Mouse (Mus musculus) layer of hippocampus, adult 2 months (tissue): ENCODE measurements around the gene Uba2. TPM values are rescaled to one million over a fixed set of nuclear protein-coding genes. Genes with fewer than 3 reads are reported as not detected.

Experiments used
- DNase-seq, 2 experiments: peaks; one replicate each; pipeline ENCODE4 v3.0.0; 2022; ENCODE audit warnings: low spot score in 2 of 2
- H3K27ac ChIP-seq: fragments of 200-600 bp; 2 replicates; pipeline ENCODE4 v1.8.1; 2022
- H3K4me3 ChIP-seq: fragments of 200-600 bp; 2 replicates; pipeline ENCODE4 v1.8.1; 2022; ENCODE audit warnings: mild to moderate bottlenecking
- CTCF ChIP-seq: fragments of 200-600 bp; conservative IDR thresholded peaks from 2 replicates; pipeline ENCODE4 v1.8.1; 2022; ENCODE audit warnings: antibody characterized with exemption, mild to moderate bottlenecking, moderate library complexity
- total RNA-seq, 2 experiments: library from RNA; stranded (reverse); gene quantifications; 2 replicates each; pipeline ENCODE4 v1.2.3; 2021

Uba2 gene
- total RNA-seq, 2 experiments from 2014 or later, result 85.7 to 92.9 TPM

GRCm38 (mm10) chr7:34109190-34109589, 60.2 kb downstream of the Uba2 start:
- no peak for TF ChIP-seq CTCF
- DNase-seq, result no peak
- H3K27ac ChIP-seq, result no peak overlapping the region
- no peak overlapping the region for H3K4me3 ChIP-seq

- no peak for TF ChIP-seq CTCF
- DNase-seq, result no peak
- H3K4me3 ChIP-seq, result no peak overlapping the region
- H3K27ac ChIP-seq, result no peak overlapping the region
Measured at GRCm38 (mm10) chr7:34101276-34101675, 68.1 kb downstream of the Uba2 start.

GRCm38 (mm10) chr7:34100002-34100401, 69.4 kb downstream of the Uba2 start:
- TF ChIP-seq CTCF, result no peak
- DNase-seq, result no peak

GRCm38 (mm10) chr7:34094911-34095481, 74.4 kb downstream of the Uba2 start, which contains the start of gene Scgb1b30:
Gene Scgb1b30 (plus strand): TSS chr7:34095431.
- H3K4me3 ChIP-seq, result no peak within 1 kb of the TSS
- TF ChIP-seq CTCF, result no peak
- DNase-seq, result no peak
- H3K27ac ChIP-seq, result no peak within 1 kb of the TSS

More at GRCm38 (mm10) chr7:34100002-34100401, 69.4 kb downstream of the Uba2 start:
- Histone ChIP-seq H3K4me3 (no peak overlapping the region), H3K27ac (no peak overlapping the region)

Other genes starting within 250 kb of the Uba2 start
- gene Scgb2b26, start 224.6 kb downstream of the Uba2 start, total RNA-seq, result not detected
- not detected for gene Scgb2b27, start 155.7 kb downstream of the Uba2 start, total RNA-seq
- gene Scgb1b27, start 148.1 kb downstream of the Uba2 start, total RNA-seq, result not detected
- not detected for gene Scgb1b30, start 74.2 kb downstream of the Uba2 start, total RNA-seq
- 10 to 100 TPM; 11.7 to 12.3 TPM for gene Wtip, start 36.3 kb downstream of the Uba2 start, total RNA-seq
- 10 to 100 TPM; 24.5 to 26.8 TPM for gene Pdcd2l, start 27.1 kb upstream of the Uba2 start, total RNA-seq
- gene Gpi1, start 60.7 kb upstream of the Uba2 start, total RNA-seq, result 100 to 1,000 TPM; 773 TPM
- not detected for gene Gm6096, start 81.4 kb upstream of the Uba2 start, total RNA-seq
- 10 to 100 TPM; 36.6 to 41.1 TPM for gene 4931406P16Rik, start 144.0 kb upstream of the Uba2 start, total RNA-seq
- gene Lsm14a, start 223.7 kb upstream of the Uba2 start, total RNA-seq, result 10 to 100 TPM; 87.3 to 94.3 TPM